Mouse (Mus musculus) heart, embryonic 12.5 days (tissue): ENCODE results near the gene Gja8. TPM values are rescaled to one million over a fixed set of nuclear protein-coding genes. Genes with fewer than 3 reads are reported as not detected.

ENCODE experiments used
- ATAC-seq: fragments of 200-750 bp; cut with Nextera tagmentation; 2 replicates; pipeline ENCODE4 v1.8.0; 2017; ENCODE audit warnings: moderate TSS enrichment, moderate library complexity; ENCODE audit not compliant: insufficient number of reproducible peaks, low FRiP score
- H3K27ac ChIP-seq: fragments of 300-500 bp; sonication (generic); 2 replicates; pipeline ENCODE4 v1.5.1; 2016; ENCODE audit warnings: mild to moderate bottlenecking, moderate library complexity; ENCODE audit not compliant: poor library complexity, severe bottlenecking
- H3K27me3 ChIP-seq: fragments of 300-500 bp; sonication (generic); replicated peaks from 2 replicates; pipeline ENCODE4 v1.6.1; 2016; ENCODE audit warnings: mild to moderate bottlenecking, moderate library complexity
- H3K36me3 ChIP-seq: fragments of 300-500 bp; sonication (generic); 2 replicates; pipeline ENCODE4 v1.6.1; 2016; ENCODE audit warnings: mild to moderate bottlenecking, moderate library complexity
- H3K4me1 ChIP-seq: fragments of 300-500 bp; sonication (generic); replicated peaks from 2 replicates; pipeline ENCODE4 v1.6.1; 2016; ENCODE audit warnings: mild to moderate bottlenecking
- H3K4me2 ChIP-seq: fragments of 300-500 bp; sonication (generic); 2 replicates; pipeline ENCODE4 v1.6.1; 2016; ENCODE audit warnings: mild to moderate bottlenecking, moderate library complexity
- H3K4me3 ChIP-seq: fragments of 300-500 bp; sonication (generic); 2 replicates; pipeline ENCODE4 v1.5.1; 2016; ENCODE audit warnings: mild to moderate bottlenecking
- H3K9ac ChIP-seq: fragments of 300-500 bp; sonication (generic); 2 replicates; pipeline ENCODE4 v1.6.1; 2016; ENCODE audit warnings: mild to moderate bottlenecking, moderate library complexity
- H3K9me3 ChIP-seq: fragments of 300-500 bp; sonication (generic); replicated peaks from 2 replicates; pipeline ENCODE4 v1.6.1; 2016; ENCODE audit warnings: mild to moderate bottlenecking, moderate library complexity
- WGBS: fragments of 180-500 bp; shearing (Covaris S2); methylation state at CpG from one replicate; pipeline ENCODE4 v1.1.7; 2016; 5-methylcytosine and 5-hydroxymethylcytosine counted together
- polyA plus RNA-seq: library from polyadenylated mRNA; unstranded; fragments of >200 nt; fragmentation: Nextera tagmentation; extraction: Ambion mirVana; gene quantifications from 2 replicates; pipeline ENCODE4 v1.2.1, GENCODE M21; 2016

The Gja8 gene
- not detected in 2 replicates for polyA plus RNA-seq

DNA sequence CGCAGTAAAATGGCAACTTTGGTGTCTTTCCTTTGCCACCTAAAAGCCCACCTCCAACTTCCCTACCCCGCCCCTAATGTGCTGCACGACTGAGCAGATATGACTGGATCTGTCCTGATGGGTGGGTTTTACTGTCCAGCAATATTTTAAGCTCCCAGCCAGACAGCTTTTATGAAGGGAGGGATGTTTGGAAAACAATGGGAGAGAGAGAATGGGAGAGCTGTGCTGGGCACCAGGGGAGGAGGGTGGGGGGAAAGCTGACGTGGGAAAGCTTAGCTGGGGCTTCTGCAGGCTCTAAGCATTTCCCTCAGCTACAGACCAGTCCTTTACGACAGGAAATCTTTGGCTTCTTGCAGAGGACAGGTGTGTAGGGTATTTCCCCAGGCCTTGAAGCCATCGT is at the start of gene Gja8:
Gene Gja8, minus strand, starts transcription at position 101 of the 400 bp plus-strand sequence.
- peaks cover 6% of the 10 kb centered on the region for H3K4me1 ChIP-seq
- H3K4me2 ChIP-seq: no peak within 1 kb of the TSS
- H3K27ac ChIP-seq: no peak within 1 kb of the TSS
- no peak within 1 kb of the TSS for H3K9ac ChIP-seq
- 60% methylated on average over 6 of the region's 6 CpGs for WGBS
- no peak within 1 kb of the TSS for H3K4me3 ChIP-seq
- no peaks in the 10 kb centered on the region for H3K36me3 ChIP-seq
- 0 out of 2 replicates have a peak, but pooled peaks cover 2% of the 10 kb centered on the region for H3K27me3 ChIP-seq
- ATAC-seq: no peak
- no peaks in the 10 kb centered on the region for H3K9me3 ChIP-seq

- H3K4me2 ChIP-seq: no peak overlapping the region
- no peak overlapping the region for H3K4me3 ChIP-seq
- no peak overlapping the region for H3K27ac ChIP-seq
- H3K4me1 ChIP-seq: peaks cover 42% of the 10 kb centered on the region
- H3K9ac ChIP-seq: no peak overlapping the region
- ATAC-seq: no peak
- no peaks in the 10 kb centered on the region for H3K27me3 ChIP-seq
- H3K9me3 ChIP-seq: no peaks in the 10 kb centered on the region
- 83% methylated on average over 7 of the region's 7 CpGs for WGBS
- H3K36me3 ChIP-seq: no peaks in the 10 kb centered on the region
These were observed 48.6 kb upstream of the Gja8 start for GRCm38 (mm10) chr3:96974467-96974866.

DNA sequence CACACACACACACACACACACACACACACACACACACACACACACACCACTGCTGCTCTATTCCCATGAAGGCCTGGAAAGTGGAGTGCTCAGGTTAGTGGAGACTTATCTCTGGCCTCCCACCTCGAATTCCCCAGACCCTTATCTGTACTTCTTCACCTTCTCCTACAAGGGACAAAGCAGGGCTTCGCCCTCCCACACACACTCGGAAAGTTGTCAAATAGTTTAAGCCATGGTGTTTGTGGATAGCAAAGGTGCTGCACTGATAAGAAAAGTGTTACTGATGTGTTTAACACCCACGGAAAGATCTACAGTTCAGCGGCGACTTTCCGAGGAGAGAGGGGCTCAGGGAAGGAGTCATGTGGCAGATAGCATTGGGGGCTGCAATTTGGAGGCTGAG is 45.2 kb upstream of the Gja8 start:
- Histone ChIP-seq H3K36me3 (no peaks in the 10 kb centered on the region), H3K9ac (no peak overlapping the region), H3K4me1 (peaks cover 31% of the 10 kb centered on the region), H3K9me3 (no peaks in the 10 kb centered on the region), H3K27ac (peak overlapping the region; percentile 78), H3K27me3 (no peaks in the 10 kb centered on the region), H3K4me3 (no peak overlapping the region), H3K4me2 (no peak overlapping the region)
- peak; percentile 61 for ATAC-seq
- 4% methylated on average over 7 of the region's 7 CpGs for WGBS

GRCm38 (mm10) chr3:96963088-96964034 is 37.5 kb upstream of the Gja8 start:
- 0 out of 2 replicates have a peak, but pooled peaks cover 5% of the 10 kb centered on the region for H3K27me3 ChIP-seq
- no peak for ATAC-seq
- 70% methylated on average over 12 of the region's 12 CpGs for WGBS

DNA sequence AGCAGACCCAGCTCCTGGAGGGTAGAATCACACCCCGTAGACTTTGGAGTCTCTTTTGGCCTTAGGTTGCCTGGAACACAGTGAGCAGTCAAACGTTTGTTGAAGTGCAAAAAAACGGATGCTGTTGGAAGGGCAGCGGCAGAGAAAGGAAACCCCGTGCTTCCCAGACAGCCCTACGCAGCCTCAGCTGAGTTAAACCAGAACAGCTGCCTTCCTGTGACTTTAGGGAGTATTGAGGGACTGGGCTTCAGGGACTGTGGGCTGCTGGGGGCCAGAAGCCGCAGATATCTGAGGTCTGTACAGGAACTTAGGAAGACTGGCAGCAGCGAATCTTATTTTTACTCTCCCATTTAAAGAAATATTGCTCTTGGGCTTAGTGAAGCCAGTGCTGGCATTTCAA is 34.8 kb upstream of the Gja8 start:
- 12% methylated on average over 8 of the region's 8 CpGs for WGBS
- Histone ChIP-seq H3K4me1 (peaks cover 14% of the 10 kb centered on the region), H3K27ac (peak overlapping the region; percentile 72), H3K4me2 (peak overlapping the region; percentile 41), H3K27me3 (0 out of 2 replicates have a peak, but pooled peaks cover 5% of the 10 kb centered on the region), H3K9me3 (no peaks in the 10 kb centered on the region), H3K4me3 (0 out of 2 replicates have a peak overlapping the region, but pooled peaks have one; percentile 7), H3K9ac (peak overlapping the region; percentile 52; the same call in 1 of the 2 replicates), H3K36me3 (no peaks in the 10 kb centered on the region)
- ATAC-seq: peak; percentile 76

More at GRCm38 (mm10) chr3:96963088-96964034, 37.5 kb upstream of the Gja8 start:
- peaks cover 14% of the 10 kb centered on the region for H3K4me1 ChIP-seq
- H3K9ac ChIP-seq: no peak overlapping the region
- no peak overlapping the region for H3K4me3 ChIP-seq
- H3K4me2 ChIP-seq: no peak overlapping the region
- no peak overlapping the region for H3K27ac ChIP-seq
- H3K36me3 ChIP-seq: no peaks in the 10 kb centered on the region
- H3K9me3 ChIP-seq: no peaks in the 10 kb centered on the region

DNA sequence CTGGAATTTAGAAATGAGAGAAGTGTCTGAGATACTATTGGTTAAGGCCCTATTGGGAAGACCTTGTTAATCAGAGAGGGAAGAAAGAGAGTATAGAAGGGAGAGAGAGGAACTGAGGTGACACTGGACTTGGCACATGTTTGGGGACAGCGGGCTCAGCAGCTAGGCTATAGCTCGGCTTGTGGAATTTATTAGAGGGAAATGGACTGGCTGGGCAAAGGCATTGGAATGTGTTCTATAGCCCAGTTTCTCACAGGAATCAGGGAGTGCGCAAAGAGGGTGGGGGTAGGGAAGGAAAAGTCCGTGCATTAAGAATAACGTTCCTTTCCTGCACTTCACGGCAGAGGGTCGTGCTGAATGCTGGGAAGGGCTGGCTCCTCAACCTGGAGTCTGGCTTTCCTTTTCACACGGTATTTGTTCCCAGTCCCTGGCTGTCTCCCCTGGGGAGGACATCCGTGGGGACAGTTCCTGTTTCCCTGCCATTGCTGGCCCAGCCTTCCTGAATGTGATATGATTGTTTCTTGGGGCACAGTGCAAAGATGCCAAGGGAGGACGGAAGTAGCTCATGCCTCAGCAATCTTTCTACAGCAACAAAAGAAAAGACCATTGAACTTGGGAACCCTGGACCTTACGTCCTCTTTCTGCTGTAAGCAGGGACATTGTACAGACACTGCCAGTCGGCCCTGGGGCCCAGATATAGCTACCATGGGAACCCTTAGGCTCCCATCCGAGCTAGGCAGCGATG is 27.8 kb upstream of the Gja8 start:
- 27% methylated on average over 14 of the region's 14 CpGs for WGBS
- H3K36me3 ChIP-seq: no peaks in the 10 kb centered on the region
- peak overlapping the region; percentile 63 for H3K27ac ChIP-seq

DNA sequence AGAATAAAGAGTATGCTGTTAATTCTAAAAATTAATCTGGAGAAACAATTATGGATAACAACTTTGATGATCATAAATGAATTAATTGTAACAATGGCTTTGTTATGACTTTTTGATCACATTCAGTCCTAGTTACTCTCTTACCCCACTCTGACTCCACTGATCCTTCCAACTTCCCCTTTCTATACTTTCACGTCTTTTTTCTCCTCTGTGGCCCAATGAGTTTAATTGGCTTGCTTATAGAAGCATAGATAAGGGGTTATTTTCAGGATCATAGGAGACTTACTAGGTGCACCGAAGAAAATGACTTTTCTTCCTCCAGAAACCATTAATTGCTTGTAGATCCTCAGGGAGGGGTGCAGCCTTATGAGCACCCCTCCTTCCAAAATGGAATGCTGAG is 16.9 kb upstream of the Gja8 start:
- ATAC-seq: no peak
- H3K9me3 ChIP-seq: peaks cover 7% of the 10 kb centered on the region; the same call in 1 of the 2 replicates
- H3K27ac ChIP-seq: no peak overlapping the region
- H3K27me3 ChIP-seq: peaks cover 3% of the 10 kb centered on the region
- H3K9ac ChIP-seq: no peak overlapping the region
- no peak overlapping the region for H3K4me2 ChIP-seq
- peaks cover 9% of the 10 kb centered on the region; the same call in 1 of the 2 replicates for H3K4me1 ChIP-seq
- WGBS: 77% methylated on average over 2 of the region's 2 CpGs
- no peaks in the 10 kb centered on the region for H3K36me3 ChIP-seq
- no peak overlapping the region for H3K4me3 ChIP-seq

More for the DNA sequence above, 27.8 kb upstream of the Gja8 start:
- peak; percentile 85 for ATAC-seq
- peaks cover 17% of the 10 kb centered on the region for H3K4me1 ChIP-seq
- no peaks in the 10 kb centered on the region for H3K9me3 ChIP-seq
- no peaks in the 10 kb centered on the region for H3K27me3 ChIP-seq
- no peak overlapping the region for H3K9ac ChIP-seq
- peak overlapping the region; percentile 7; the same call in 1 of the 2 replicates for H3K4me3 ChIP-seq
- H3K4me2 ChIP-seq: peak overlapping the region; percentile 47

DNA sequence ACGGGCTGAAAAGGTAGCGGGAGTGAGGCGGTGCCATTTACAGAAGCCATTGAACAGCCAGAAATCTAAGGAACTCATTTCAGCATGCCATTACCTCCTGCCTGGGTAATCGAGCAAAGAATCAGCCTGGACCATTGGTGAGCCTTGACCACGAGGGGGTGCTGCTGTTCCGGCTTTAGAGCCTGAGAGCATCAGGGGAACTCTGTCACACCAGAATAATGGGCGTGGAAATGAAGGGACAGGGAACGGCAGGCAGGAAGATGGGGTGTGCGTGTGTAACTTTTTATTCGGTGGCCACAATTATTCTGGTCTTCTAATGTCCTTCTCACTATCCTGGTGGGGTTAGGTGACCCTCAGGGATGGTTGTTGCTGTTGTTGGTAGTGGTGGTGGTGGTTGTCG is 12.9 kb upstream of the Gja8 start:
- ATAC-seq: peak; percentile 51
- Histone ChIP-seq H3K36me3 (no peaks in the 10 kb centered on the region), H3K4me3 (0 out of 2 replicates have a peak overlapping the region, but pooled peaks have one; percentile 4), H3K9me3 (peaks cover 7% of the 10 kb centered on the region; the same call in 1 of the 2 replicates), H3K27ac (no peak overlapping the region), H3K27me3 (peaks cover 25% of the 10 kb centered on the region), H3K4me2 (peak overlapping the region; percentile 50), H3K4me1 (peaks cover 12% of the 10 kb centered on the region; the same call in 1 of the 2 replicates), H3K9ac (no peak overlapping the region)
- WGBS: 10% methylated on average over 11 of the region's 11 CpGs

GRCm38 (mm10) chr3:96937606-96938005 is 11.8 kb upstream of the Gja8 start:
- Histone ChIP-seq H3K27me3 (peaks cover 28% of the 10 kb centered on the region), H3K36me3 (no peaks in the 10 kb centered on the region), H3K9ac (no peak overlapping the region), H3K9me3 (no peaks in the 10 kb centered on the region), H3K4me1 (peaks cover 12% of the 10 kb centered on the region; the same call in 1 of the 2 replicates), H3K4me2 (no peak overlapping the region), H3K4me3 (no peak overlapping the region), H3K27ac (no peak overlapping the region)
- WGBS: 56% methylated on average over 5 of the region's 5 CpGs
- ATAC-seq: no peak

DNA sequence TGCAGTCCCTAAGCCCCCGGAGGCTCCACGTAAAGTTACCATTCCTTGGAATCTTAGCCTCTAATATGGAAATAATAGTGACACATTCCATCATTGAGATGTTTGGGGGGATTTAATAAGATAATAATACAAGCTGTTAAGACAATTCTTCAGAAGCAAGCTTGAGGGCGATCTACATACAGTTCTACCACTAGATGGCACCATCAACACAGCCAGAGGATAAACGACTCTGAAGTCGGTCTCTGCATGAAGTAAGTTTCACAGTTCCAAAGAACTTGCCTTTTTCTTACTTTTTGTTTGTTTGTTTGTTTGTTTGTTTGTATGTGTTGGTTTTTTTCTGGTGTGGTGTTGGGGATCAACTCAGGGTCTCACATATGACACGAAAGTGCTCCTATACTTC is 10.4 kb upstream of the Gja8 start:
- no peak for ATAC-seq
- Histone ChIP-seq H3K27ac (no peak overlapping the region), H3K9ac (no peak overlapping the region), H3K27me3 (peaks cover 30% of the 10 kb centered on the region), H3K9me3 (no peaks in the 10 kb centered on the region), H3K36me3 (no peaks in the 10 kb centered on the region), H3K4me1 (peaks cover 17% of the 10 kb centered on the region), H3K4me2 (no peak overlapping the region), H3K4me3 (no peak overlapping the region)
- WGBS: 6% methylated on average over 6 of the region's 6 CpGs

GRCm38 (mm10) chr3:96931261-96931681 is 5.5 kb upstream of the Gja8 start:
- WGBS: 38% methylated on average over 5 of the region's 5 CpGs
- H3K27ac ChIP-seq: no peak overlapping the region
- peaks cover 19% of the 10 kb centered on the region for H3K27me3 ChIP-seq
- H3K36me3 ChIP-seq: no peaks in the 10 kb centered on the region
- no peaks in the 10 kb centered on the region for H3K9me3 ChIP-seq
- ATAC-seq: no peak
- no peak overlapping the region for H3K9ac ChIP-seq
- no peak overlapping the region for H3K4me3 ChIP-seq
- H3K4me1 ChIP-seq: peaks cover 15% of the 10 kb centered on the region
- H3K4me2 ChIP-seq: peak overlapping the region; percentile 32; the same call in 1 of the 2 replicates
